Mouse (Mus musculus): ENCODE results near the gene Aars2. TPM values are rescaled to one million over a fixed set of nuclear protein-coding genes. Genes with fewer than 3 reads are reported as not detected.

Aars2 gene
- polyA plus RNA-seq, 1 experiment from 2014 or later, result 5.9 TPM

DNA sequence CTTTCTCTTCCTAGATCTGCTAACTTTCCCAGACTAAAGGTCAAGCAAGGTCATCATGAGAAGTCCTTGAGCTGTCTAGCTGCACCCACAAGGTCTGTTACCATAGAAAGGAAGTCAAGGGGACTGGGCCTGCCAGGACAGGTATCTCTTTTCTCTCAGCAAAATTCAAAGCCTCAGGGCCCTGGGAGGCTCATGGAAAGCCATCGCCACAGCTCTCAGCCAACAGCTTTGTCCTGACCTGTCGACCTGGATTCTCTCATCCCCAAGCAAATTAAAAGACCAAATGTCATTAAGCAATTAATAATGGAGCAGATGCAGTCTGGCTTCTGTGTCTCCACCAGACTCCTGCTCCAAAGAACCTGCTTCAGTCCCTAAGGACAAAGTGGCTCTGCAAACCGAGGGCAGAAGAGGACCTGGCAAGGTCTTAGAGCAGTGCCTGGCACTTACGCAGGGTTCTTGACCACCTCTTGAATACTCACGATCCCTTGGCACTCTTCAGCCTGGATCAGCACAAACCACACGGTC is 638 bp upstream of the Aars2 start:
- H3K9ac ChIP-seq (replicated peaks; ENCODE audit: low read depth), result 0 out of 2 replicates have a peak overlapping the region, but pooled peaks have one; percentile 53
- 0 out of 2 replicates have a peak overlapping the region, but pooled peaks have one; percentile 49 for H3K4me2 ChIP-seq (replicated peaks; ENCODE audit: low read depth, low read length)
- no peak for DNase-seq (ENCODE audit: low spot score)
- no peaks in the 10 kb centered on the region for H3K36me3 ChIP-seq (ENCODE audit: insufficient read depth, low read length)
- H3K27me3 ChIP-seq (replicated peaks; ENCODE audit: insufficient read depth, low read length), result no peaks in the 10 kb centered on the region
- TF ChIP-seq CTCF (IDR thresholded peaks at IDR 0.05) (no peak), EP300 (IDR thresholded peaks at IDR 0.05) (no peak)
- no peaks in the 10 kb centered on the region for H3K9me3 ChIP-seq (ENCODE audit: low read length)
- no peak overlapping the region for H3K27ac ChIP-seq (ENCODE audit: low read length)
- 59% methylated on average over 6 of the region's 6 CpGs for WGBS
- no peak overlapping the region for H3K4me3 ChIP-seq (ENCODE audit: low read depth, low read length)
- no peak for ATAC-seq
- H3K4me1 ChIP-seq (ENCODE audit: insufficient read depth, low read depth, low read length), result no peaks in the 10 kb centered on the region; the same call in 1 of the 2 replicates

DNA sequence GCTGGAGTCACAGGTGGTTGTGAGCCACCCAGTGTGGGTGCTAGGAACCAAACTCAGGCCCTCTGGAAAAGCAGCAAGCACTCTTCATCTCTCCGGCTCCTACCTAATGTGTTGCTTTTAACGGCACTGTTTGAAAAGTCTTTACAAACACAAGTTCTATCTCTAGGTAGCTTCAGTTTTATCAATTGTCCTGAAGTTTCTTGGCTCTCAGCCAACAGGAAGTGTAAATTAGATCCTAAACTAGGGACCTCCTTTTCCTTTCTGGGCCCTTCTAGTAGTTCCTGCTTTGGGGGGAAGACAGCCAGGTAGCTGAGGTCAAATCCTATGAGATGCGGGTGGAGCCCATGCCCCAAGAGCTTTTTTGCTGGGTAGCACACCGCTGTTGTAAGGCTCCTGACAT is 4.2 kb downstream of the Aars2 start:
- WGBS, result 79% methylated on average over 4 of the region's 4 CpGs
- Histone ChIP-seq H3K27me3 (replicated peaks; ENCODE audit: insufficient read depth, low read length) (no peaks in the 10 kb centered on the region), H3K27ac (ENCODE audit: low read length) (no peak overlapping the region), H3K4me1 (ENCODE audit: insufficient read depth, low read depth, low read length) (no peaks in the 10 kb centered on the region; the same call in 1 of the 2 replicates), H3K36me3 (ENCODE audit: insufficient read depth, low read length) (no peaks in the 10 kb centered on the region), H3K4me2 (replicated peaks; ENCODE audit: low read depth, low read length) (no peak overlapping the region), H3K9ac (replicated peaks; ENCODE audit: low read depth) (no peak overlapping the region), H3K4me3 (ENCODE audit: low read depth, low read length) (no peak overlapping the region), H3K9me3 (ENCODE audit: low read length) (no peaks in the 10 kb centered on the region)
- TF ChIP-seq CTCF (IDR thresholded peaks at IDR 0.05) (no peak), EP300 (IDR thresholded peaks at IDR 0.05) (no peak)
- DNase-seq (ENCODE audit: low spot score), result no peak
- no peak for ATAC-seq

DNA sequence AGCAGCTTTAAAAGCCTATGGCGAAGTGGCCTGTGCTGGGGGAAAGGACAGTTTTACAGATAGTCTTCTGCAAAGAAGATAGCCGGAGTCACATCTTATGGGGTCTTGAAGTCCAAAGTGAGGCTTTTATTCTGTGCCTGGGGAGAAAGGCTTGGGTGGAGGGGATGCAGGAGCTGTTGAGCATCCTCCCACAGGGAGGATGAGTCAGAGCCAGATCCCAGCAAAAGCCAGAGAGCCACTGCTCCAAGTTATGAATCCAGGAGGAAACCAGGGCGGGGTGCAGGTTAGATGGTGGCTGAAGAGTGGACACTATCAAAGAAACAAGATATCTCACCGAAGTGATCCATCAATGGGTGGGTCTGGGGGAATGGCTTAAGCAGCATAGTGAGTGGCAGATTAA is 5.1 kb downstream of the Aars2 start:
- Histone ChIP-seq H3K9ac (replicated peaks; ENCODE audit: low read depth) (no peak overlapping the region), H3K27me3 (replicated peaks; ENCODE audit: insufficient read depth, low read length) (no peaks in the 10 kb centered on the region), H3K36me3 (ENCODE audit: insufficient read depth, low read length) (no peaks in the 10 kb centered on the region), H3K4me2 (replicated peaks; ENCODE audit: low read depth, low read length) (no peak overlapping the region), H3K4me3 (ENCODE audit: low read depth, low read length) (no peak overlapping the region), H3K27ac (ENCODE audit: low read length) (no peak overlapping the region), H3K4me1 (ENCODE audit: insufficient read depth, low read depth, low read length) (no peaks in the 10 kb centered on the region), H3K9me3 (ENCODE audit: low read length) (no peaks in the 10 kb centered on the region)
- ATAC-seq (no peak), DNase-seq (ENCODE audit: low spot score) (no peak)
- WGBS, result 88% methylated on average over 4 of the region's 4 CpGs
- TF ChIP-seq CTCF (IDR thresholded peaks at IDR 0.05), result no peak
- TF ChIP-seq EP300 (IDR thresholded peaks at IDR 0.05), result no peak

DNA sequence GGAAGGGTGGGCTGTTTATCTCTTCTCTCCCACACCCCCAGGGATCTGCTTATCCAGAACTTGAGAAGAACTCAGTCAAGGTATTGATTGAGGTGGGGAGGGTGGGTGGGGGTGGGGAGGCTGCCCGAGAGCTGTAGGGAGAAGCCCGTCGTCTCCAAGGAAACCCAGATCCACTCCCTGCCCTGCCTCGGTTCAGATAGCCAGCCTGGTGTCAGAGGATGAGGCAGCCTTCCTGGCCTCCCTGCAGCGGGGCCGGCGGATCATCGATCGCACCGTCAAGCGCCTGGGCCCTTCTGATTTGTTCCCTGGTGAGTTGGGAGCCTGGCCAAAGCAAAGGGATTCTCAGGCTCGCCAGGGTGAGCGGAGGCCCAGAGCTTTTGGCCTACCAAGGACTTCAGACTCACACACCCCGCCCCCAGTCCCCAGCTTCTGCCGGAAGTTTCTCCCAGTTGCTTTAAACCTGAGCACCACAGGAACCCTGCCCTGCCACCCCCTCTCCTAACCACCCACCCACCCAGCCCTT is 8.6 kb downstream of the Aars2 start:
- 62% methylated on average over 15 of the region's 15 CpGs for WGBS
- no peak for ATAC-seq

GRCm38 (mm10) chr17:45515806-45516205 is 9.2 kb downstream of the Aars2 start:
- ATAC-seq (no peak), DNase-seq (ENCODE audit: low spot score) (no peak)
- Histone ChIP-seq H3K4me3 (ENCODE audit: low read depth, low read length) (no peak overlapping the region), H3K36me3 (ENCODE audit: insufficient read depth, low read length) (no peaks in the 10 kb centered on the region), H3K9me3 (ENCODE audit: low read length) (no peaks in the 10 kb centered on the region), H3K9ac (replicated peaks; ENCODE audit: low read depth) (no peak overlapping the region), H3K4me2 (replicated peaks; ENCODE audit: low read depth, low read length) (no peak overlapping the region), H3K4me1 (ENCODE audit: insufficient read depth, low read depth, low read length) (no peaks in the 10 kb centered on the region), H3K27ac (ENCODE audit: low read length) (no peak overlapping the region), H3K27me3 (replicated peaks; ENCODE audit: insufficient read depth, low read length) (no peaks in the 10 kb centered on the region)
- 78% methylated on average over 10 of the region's 10 CpGs for WGBS
- no peak for TF ChIP-seq CTCF (IDR thresholded peaks at IDR 0.05)
- no peak for TF ChIP-seq EP300 (IDR thresholded peaks at IDR 0.05)

More for the DNA sequence above, 8.6 kb downstream of the Aars2 start:
- Histone ChIP-seq H3K4me2 (replicated peaks; ENCODE audit: low read depth, low read length) (no peak overlapping the region), H3K27me3 (replicated peaks; ENCODE audit: insufficient read depth, low read length) (no peaks in the 10 kb centered on the region), H3K27ac (ENCODE audit: low read length) (no peak overlapping the region), H3K4me3 (ENCODE audit: low read depth, low read length) (no peak overlapping the region), H3K4me1 (ENCODE audit: insufficient read depth, low read depth, low read length) (no peaks in the 10 kb centered on the region), H3K36me3 (ENCODE audit: insufficient read depth, low read length) (no peaks in the 10 kb centered on the region), H3K9me3 (ENCODE audit: low read length) (no peaks in the 10 kb centered on the region), H3K9ac (replicated peaks; ENCODE audit: low read depth) (no peak overlapping the region)
- TF ChIP-seq EP300 (IDR thresholded peaks at IDR 0.05) (no peak), CTCF (IDR thresholded peaks at IDR 0.05) (no peak)
- no peak for DNase-seq (ENCODE audit: low spot score)

DNA sequence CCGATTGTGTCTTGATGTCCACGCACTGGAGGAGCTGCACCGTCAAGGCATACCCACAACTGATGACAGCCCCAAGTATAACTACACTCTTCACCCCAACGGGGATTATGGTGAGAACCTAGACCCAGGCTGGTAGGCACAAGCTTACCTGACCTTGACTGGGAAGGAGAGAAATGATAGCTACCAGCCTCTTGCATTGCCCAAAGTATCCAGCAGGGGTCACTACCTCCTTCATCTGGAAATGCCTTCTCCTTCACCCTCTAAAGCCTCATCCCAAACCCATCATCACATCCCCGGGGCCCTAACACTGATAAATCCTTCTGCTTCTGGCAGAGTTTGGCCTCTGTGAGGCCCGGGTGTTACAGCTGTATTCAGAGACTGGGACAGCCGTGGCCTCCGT is 9.8 kb downstream of the Aars2 start:
- 44% methylated on average over 8 of the region's 8 CpGs for WGBS
- H3K9ac ChIP-seq (replicated peaks; ENCODE audit: low read depth), result no peak overlapping the region
- peak; percentile 48 for ATAC-seq

More for the DNA sequence above, 9.8 kb downstream of the Aars2 start:
- Histone ChIP-seq H3K4me3 (ENCODE audit: low read depth, low read length) (no peak overlapping the region), H3K4me1 (ENCODE audit: insufficient read depth, low read depth, low read length) (no peaks in the 10 kb centered on the region), H3K27ac (ENCODE audit: low read length) (no peak overlapping the region), H3K4me2 (replicated peaks; ENCODE audit: low read depth, low read length) (no peak overlapping the region), H3K27me3 (replicated peaks; ENCODE audit: insufficient read depth, low read length) (no peaks in the 10 kb centered on the region), H3K36me3 (ENCODE audit: insufficient read depth, low read length) (no peaks in the 10 kb centered on the region), H3K9me3 (ENCODE audit: low read length) (no peaks in the 10 kb centered on the region)
- DNase-seq (ENCODE audit: low spot score), result peak; percentile 69
- TF ChIP-seq EP300 (IDR thresholded peaks at IDR 0.05) (no peak), CTCF (IDR thresholded peaks at IDR 0.05) (peak; percentile 92)
